Mouse (Mus musculus): ENCODE measurements around the gene Tmprss4. TPM values are rescaled to one million over a fixed set of nuclear protein-coding genes. Genes with fewer than 3 reads are reported as not detected.

The Tmprss4 gene
- total and polyA plus RNA-seq, 3 experiments = 0.82 TPM; not detected in 2

DNA sequence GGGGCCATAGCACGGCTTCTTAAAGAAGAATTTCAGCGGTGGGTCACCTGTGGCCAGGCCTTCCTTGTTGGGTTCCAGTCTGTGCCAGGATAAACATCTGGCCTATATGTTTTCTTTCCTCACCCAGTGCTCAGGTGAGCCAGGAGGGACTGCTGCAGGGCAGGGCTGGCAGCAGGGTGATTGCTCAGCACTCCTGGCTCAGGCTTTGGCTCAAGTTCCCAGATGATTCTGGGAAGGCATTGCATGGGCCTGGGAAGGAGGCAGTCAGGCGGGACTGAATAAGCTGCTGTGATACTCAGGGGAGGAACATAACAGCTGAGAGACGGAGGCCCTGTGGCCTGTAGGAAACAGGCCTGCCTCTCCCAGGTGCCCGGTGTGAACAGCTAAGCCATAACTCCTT lies 1.3 kb upstream of the Tmprss4 start:
- H3K27me3 ChIP-seq (ENCODE audit: control insufficient read depth, insufficient read depth, low read length) = no peaks in the 10 kb centered on the region
- TF ChIP-seq EP300 (IDR thresholded peaks at IDR 0.05; ENCODE audit: insufficient read depth, low read depth, low read length) (no peak), CTCF (IDR thresholded peaks at IDR 0.05) (no peak), POLR2A (IDR thresholded peaks at IDR 0.05; ENCODE audit: insufficient read depth, low read depth, low read length) (no peak)
- H3K36me3 ChIP-seq (ENCODE audit: control insufficient read depth, insufficient read depth, low read length) = no peaks in the 10 kb centered on the region
- no peak overlapping the region for H3K27ac ChIP-seq
- 76% methylated on average over 5 of the region's 5 CpGs for WGBS
- H3K9ac ChIP-seq (ENCODE audit: low read depth, low read length) = no peak overlapping the region
- H3K4me1 ChIP-seq (ENCODE audit: control insufficient read depth, insufficient read depth, low read length) = no peaks in the 10 kb centered on the region
- intact Hi-C loops (cut with DNase I) = no loop called here
- no peaks in the 10 kb centered on the region for H3K79me2 ChIP-seq (replicated peaks; ENCODE audit: control insufficient read depth, insufficient read depth, low read length)
- no peak overlapping the region for H3K4me3 ChIP-seq
- no peak for DNase-seq

- TF ChIP-seq EP300 (IDR thresholded peaks at IDR 0.05; ENCODE audit: insufficient read depth, low read depth, low read length) (no peak), CTCF (IDR thresholded peaks at IDR 0.05) (no peak), POLR2A (IDR thresholded peaks at IDR 0.05; ENCODE audit: insufficient read depth, low read depth, low read length) (no peak)
- H3K36me3 ChIP-seq (ENCODE audit: control insufficient read depth, insufficient read depth, low read length) = no peaks in the 10 kb centered on the region
- no peaks in the 10 kb centered on the region for H3K79me2 ChIP-seq (replicated peaks; ENCODE audit: control insufficient read depth, insufficient read depth, low read length)
- intact Hi-C loops (cut with DNase I) = no loop called here
- H3K4me1 ChIP-seq (ENCODE audit: control insufficient read depth, insufficient read depth, low read length) = no peaks in the 10 kb centered on the region
- H3K4me3 ChIP-seq = no peak overlapping the region
- H3K27me3 ChIP-seq (ENCODE audit: control insufficient read depth, insufficient read depth, low read length) = no peaks in the 10 kb centered on the region
- H3K27ac ChIP-seq = no peak overlapping the region
- no peak for DNase-seq
- H3K9ac ChIP-seq (ENCODE audit: low read depth, low read length) = no peak overlapping the region
- WGBS = 64% methylated on average over 9 of the region's 9 CpGs
These were observed 1.7 kb downstream of the Tmprss4 start for GRCm38 (mm10) chr9:45202021-45202798.

- no peaks in the 10 kb centered on the region for H3K4me1 ChIP-seq (ENCODE audit: control insufficient read depth, insufficient read depth, low read length)
- DNase-seq = peak in 1 of 2 experiments; percentile 31
- H3K36me3 ChIP-seq (ENCODE audit: control insufficient read depth, insufficient read depth, low read length) = no peaks in the 10 kb centered on the region
- H3K4me3 ChIP-seq = no peak overlapping the region
- H3K27ac ChIP-seq = no peak overlapping the region
- no peak for TF ChIP-seq EP300 (IDR thresholded peaks at IDR 0.05; ENCODE audit: insufficient read depth, low read depth, low read length)
- no peak for TF ChIP-seq POLR2A (IDR thresholded peaks at IDR 0.05; ENCODE audit: insufficient read depth, low read depth, low read length)
- TF ChIP-seq CTCF (IDR thresholded peaks at IDR 0.05) = no peak
- intact Hi-C loops (cut with DNase I) = no loop called here
- H3K27me3 ChIP-seq (ENCODE audit: control insufficient read depth, insufficient read depth, low read length) = no peaks in the 10 kb centered on the region
- no peaks in the 10 kb centered on the region for H3K79me2 ChIP-seq (replicated peaks; ENCODE audit: control insufficient read depth, insufficient read depth, low read length)
- WGBS = 71% methylated on average over 5 of the region's 5 CpGs
- H3K9ac ChIP-seq (ENCODE audit: low read depth, low read length) = no peak overlapping the region
These were observed 2.5 kb downstream of the Tmprss4 start for GRCm38 (mm10) chr9:45201319-45201947.

DNA sequence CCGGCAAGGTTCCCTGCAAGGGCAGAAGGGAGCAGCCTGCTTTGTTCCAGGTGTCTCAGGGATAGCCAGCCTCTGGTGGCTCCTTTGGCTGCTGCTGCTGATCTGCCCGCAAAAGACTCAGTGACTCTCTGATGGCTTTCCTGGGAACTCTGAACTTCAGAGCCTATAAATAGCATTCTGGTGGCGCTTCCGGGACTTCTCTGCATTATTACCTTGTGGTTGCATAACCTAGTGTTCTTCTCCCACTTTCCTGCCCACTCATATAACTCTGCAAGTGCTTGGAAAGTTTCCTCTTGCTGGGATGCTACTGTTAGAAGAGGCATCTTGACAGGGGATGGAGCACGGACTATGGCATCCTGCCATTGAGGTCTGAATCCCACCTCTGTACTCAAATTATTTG lies 6.3 kb downstream of the Tmprss4 start:
- no peak for DNase-seq
- no peaks in the 10 kb centered on the region for H3K36me3 ChIP-seq (ENCODE audit: control insufficient read depth, insufficient read depth, low read length)
- H3K4me3 ChIP-seq = no peak overlapping the region
- TF ChIP-seq POLR2A (IDR thresholded peaks at IDR 0.05; ENCODE audit: insufficient read depth, low read depth, low read length) (no peak), EP300 (IDR thresholded peaks at IDR 0.05; ENCODE audit: insufficient read depth, low read depth, low read length) (no peak), CTCF (IDR thresholded peaks at IDR 0.05) (no peak)
- H3K79me2 ChIP-seq (replicated peaks; ENCODE audit: control insufficient read depth, insufficient read depth, low read length) = no peaks in the 10 kb centered on the region
- no peaks in the 10 kb centered on the region for H3K27me3 ChIP-seq (ENCODE audit: control insufficient read depth, insufficient read depth, low read length)
- H3K4me1 ChIP-seq (ENCODE audit: control insufficient read depth, insufficient read depth, low read length) = no peaks in the 10 kb centered on the region
- 55% methylated on average over 5 of the region's 5 CpGs for WGBS
- intact Hi-C loops (cut with DNase I) = no loop called here
- H3K27ac ChIP-seq = no peak overlapping the region
- no peak overlapping the region for H3K9ac ChIP-seq (ENCODE audit: low read depth, low read length)

GRCm38 (mm10) chr9:45196125-45196830 lies 7.6 kb downstream of the Tmprss4 start:
- Histone ChIP-seq H3K4me3 (no peak overlapping the region), H3K9ac (ENCODE audit: low read depth, low read length) (no peak overlapping the region), H3K27ac (no peak overlapping the region), H3K79me2 (replicated peaks; ENCODE audit: control insufficient read depth, insufficient read depth, low read length) (no peaks in the 10 kb centered on the region), H3K27me3 (ENCODE audit: control insufficient read depth, insufficient read depth, low read length) (no peaks in the 10 kb centered on the region), H3K4me1 (ENCODE audit: control insufficient read depth, insufficient read depth, low read length) (no peaks in the 10 kb centered on the region), H3K36me3 (ENCODE audit: control insufficient read depth, insufficient read depth, low read length) (no peaks in the 10 kb centered on the region)
- 71% methylated on average over 8 of the region's 8 CpGs for WGBS
- no peak for DNase-seq
- intact Hi-C loops (cut with DNase I) = no loop called here
- TF ChIP-seq POLR2A (IDR thresholded peaks at IDR 0.05; ENCODE audit: insufficient read depth, low read depth, low read length) = no peak
- no peak for TF ChIP-seq EP300 (IDR thresholded peaks at IDR 0.05; ENCODE audit: insufficient read depth, low read depth, low read length)
- no peak for TF ChIP-seq CTCF (IDR thresholded peaks at IDR 0.05)

Data from heart, adult 2 months (tissue).